Mouse (Mus musculus) thymus, adult 2 months (tissue): ENCODE data around the gene Sars. TPM values are rescaled to one million over a fixed set of nuclear protein-coding genes. Genes with fewer than 3 reads are reported as not detected.
A peak's percentile ranks its signal among the peaks of the same experiment; 100 is the strongest.

Experiments used
- DNase-seq: peaks from one replicate; pipeline ENCODE4 v3.0.0; 2021
- H3K27ac ChIP-seq: fragments of 200-500 bp; 2 replicates; pipeline ENCODE4 v1.5.1; 2012; ENCODE audit warnings: low read length, control low read depth; ENCODE audit not compliant: control insufficient read depth, insufficient read depth
- H3K27me3 ChIP-seq: fragments of 200-500 bp; 2 replicates; pipeline ENCODE4 v1.6.1; 2012; ENCODE audit warnings: mild to moderate bottlenecking, low read length, moderate library complexity, mixed read lengths; ENCODE audit not compliant: control insufficient read depth, insufficient read depth
- H3K36me3 ChIP-seq: fragments of 200-500 bp; 2 replicates; pipeline ENCODE4 v1.6.1; 2012; ENCODE audit warnings: mild to moderate bottlenecking, low read length, moderate library complexity; ENCODE audit not compliant: control insufficient read depth, insufficient read depth
- H3K4me1 ChIP-seq: fragments of 200-500 bp; replicated peaks from 2 replicates; pipeline ENCODE4 v1.6.1; 2012; ENCODE audit warnings: low read length; ENCODE audit not compliant: control insufficient read depth, insufficient read depth
- H3K4me3 ChIP-seq: fragments of 200-500 bp; 2 replicates; pipeline ENCODE4 v1.5.1; 2012; ENCODE audit warnings: mild to moderate bottlenecking, low read length, control low read depth, moderate library complexity; ENCODE audit not compliant: control insufficient read depth, insufficient read depth
- CTCF ChIP-seq: fragments of 200-500 bp; IDR thresholded peaks from 2 replicates; pipeline ENCODE4 v1.5.1; 2012; ENCODE audit warnings: mild to moderate bottlenecking, control low read depth, low read length, moderate library complexity, borderline replicate concordance; ENCODE audit not compliant: control insufficient read depth, poor library complexity, insufficient read depth; ENCODE audit errors: extremely low read depth
- POLR2A ChIP-seq: fragments of 200-500 bp; IDR thresholded peaks from 2 replicates; pipeline ENCODE4 v1.6.1; 2012; ENCODE audit warnings: mild to moderate bottlenecking, low read length, control low read depth, moderate library complexity; ENCODE audit not compliant: control insufficient read depth, poor library complexity, insufficient read depth; ENCODE audit errors: extremely low read depth
- WGBS: fragments of 180-500 bp; shearing (Covaris S2); methylation state at CpG from one replicate; pipeline ENCODE4 v1.1.7; 2018; 5-methylcytosine and 5-hydroxymethylcytosine counted together
- polyA plus RNA-seq: library from polyadenylated mRNA; depleted of rRNA; stranded (reverse); fragments of >200 nt; gene quantifications from 2 replicates; pipeline ENCODE4 v1.2.3, GENCODE M21; 2012

Sars gene
- polyA plus RNA-seq, 1 experiment, result 45.7 TPM

GRCm38 (mm10) chr3:108398281-108398680 is 46.7 kb downstream of the Sars start:
- H3K4me1 ChIP-seq, result no peaks in the 10 kb centered on the region
- 95% methylated on average over 9 of the region's 9 CpGs for WGBS
- TF ChIP-seq CTCF (no peak), POLR2A (no peak)
- no peak overlapping the region for H3K27ac ChIP-seq
- no peak overlapping the region for H3K4me3 ChIP-seq
- no peaks in the 10 kb centered on the region for H3K36me3 ChIP-seq
- no peak for DNase-seq
- no peaks in the 10 kb centered on the region for H3K27me3 ChIP-seq

GRCm38 (mm10) chr3:108392793-108393192 is 52.2 kb downstream of the Sars start:
- H3K27ac ChIP-seq, result no peak overlapping the region
- H3K4me3 ChIP-seq, result no peak overlapping the region
- peaks cover 4% of the 10 kb centered on the region; the same call in 1 of the 2 replicates for H3K4me1 ChIP-seq
- 84% methylated on average over 15 of the region's 15 CpGs for WGBS
- TF ChIP-seq CTCF, result no peak
- TF ChIP-seq POLR2A, result no peak
- no peaks in the 10 kb centered on the region for H3K36me3 ChIP-seq
- H3K27me3 ChIP-seq, result no peaks in the 10 kb centered on the region
- no peak for DNase-seq

DNA sequence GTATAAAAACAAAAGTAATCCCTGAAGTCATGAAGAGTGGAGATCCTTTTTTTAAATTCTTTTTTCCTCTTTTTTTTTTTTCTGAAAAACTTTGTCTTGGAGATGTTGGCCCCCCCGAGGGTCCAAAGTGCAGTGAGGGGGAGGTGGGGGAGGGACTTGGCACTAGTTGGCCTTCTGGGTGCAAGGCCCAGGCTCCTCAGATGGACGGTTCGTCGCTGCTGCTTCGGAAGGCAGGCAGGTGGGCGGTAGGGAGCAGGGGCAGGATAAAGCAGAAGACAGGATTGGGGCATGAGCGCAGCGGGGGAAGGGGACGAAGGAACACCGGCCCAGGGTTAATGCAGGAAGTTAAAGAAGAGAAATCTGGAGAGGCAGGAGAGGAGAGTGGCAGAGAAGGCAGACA is 52.7 kb downstream of the Sars start:
- Histone ChIP-seq H3K36me3 (no peaks in the 10 kb centered on the region), H3K27ac (no peak overlapping the region), H3K4me3 (no peak overlapping the region), H3K4me1 (peaks cover 4% of the 10 kb centered on the region; the same call in 1 of the 2 replicates), H3K27me3 (no peaks in the 10 kb centered on the region)
- WGBS, result 81% methylated on average over 10 of the region's 10 CpGs
- DNase-seq, result no peak
- TF ChIP-seq POLR2A (no peak), CTCF (no peak)

GRCm38 (mm10) chr3:108389111-108389545 is 55.9 kb downstream of the Sars start:
- TF ChIP-seq CTCF (peak; percentile 99), POLR2A (no peak)
- Histone ChIP-seq H3K27ac (no peak overlapping the region), H3K4me1 (peaks cover 5% of the 10 kb centered on the region), H3K36me3 (no peaks in the 10 kb centered on the region), H3K27me3 (no peaks in the 10 kb centered on the region), H3K4me3 (no peak overlapping the region)
- 2% methylated on average over 5 of the region's 5 CpGs for WGBS
- DNase-seq, result peak; percentile 96

- Histone ChIP-seq H3K36me3 (no peaks in the 10 kb centered on the region), H3K27ac (no peak overlapping the region), H3K4me3 (no peak overlapping the region), H3K4me1 (peaks cover 17% of the 10 kb centered on the region), H3K27me3 (no peaks in the 10 kb centered on the region)
- WGBS, result 94% methylated on average over 10 of the region's 10 CpGs
- TF ChIP-seq POLR2A, result no peak
- no peak for TF ChIP-seq CTCF
- DNase-seq, result no peak
Observed at GRCm38 (mm10) chr3:108386186-108386585, 58.8 kb downstream of the Sars start.

DNA sequence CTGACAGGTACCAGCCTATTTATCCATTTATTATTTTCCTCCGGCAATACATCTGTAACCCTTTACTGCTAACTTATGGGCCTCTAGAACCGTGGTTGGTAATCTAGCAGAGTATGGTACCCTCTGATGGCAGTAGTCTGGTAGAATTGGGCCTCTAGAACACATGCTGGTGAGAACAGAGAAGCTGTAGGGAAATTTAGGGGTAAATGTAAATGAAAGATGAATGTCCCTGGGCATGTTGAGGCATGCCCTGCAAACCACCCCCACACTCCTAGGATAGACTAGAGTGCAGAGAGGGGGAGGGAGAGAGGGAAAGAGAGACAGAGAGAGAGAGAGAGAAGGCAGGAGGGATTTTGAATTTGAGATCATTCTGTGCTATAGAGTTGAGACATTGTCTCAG is 60.6 kb downstream of the Sars start:
- H3K4me1 ChIP-seq, result peaks cover 16% of the 10 kb centered on the region
- no peak for DNase-seq
- no peak overlapping the region for H3K4me3 ChIP-seq
- 86% methylated on average over 2 of the region's 2 CpGs for WGBS
- H3K27me3 ChIP-seq, result no peaks in the 10 kb centered on the region
- H3K27ac ChIP-seq, result no peak overlapping the region
- TF ChIP-seq CTCF (no peak), POLR2A (no peak)
- no peaks in the 10 kb centered on the region for H3K36me3 ChIP-seq
